Mouse (Mus musculus): ENCODE measurements around the gene Ppp4c. TPM values are rescaled to one million over a fixed set of nuclear protein-coding genes. Genes with fewer than 3 reads are reported as not detected.

The Ppp4c gene
- polyA plus RNA-seq, 1 experiment from 2014 or later, result 215 TPM

DNA sequence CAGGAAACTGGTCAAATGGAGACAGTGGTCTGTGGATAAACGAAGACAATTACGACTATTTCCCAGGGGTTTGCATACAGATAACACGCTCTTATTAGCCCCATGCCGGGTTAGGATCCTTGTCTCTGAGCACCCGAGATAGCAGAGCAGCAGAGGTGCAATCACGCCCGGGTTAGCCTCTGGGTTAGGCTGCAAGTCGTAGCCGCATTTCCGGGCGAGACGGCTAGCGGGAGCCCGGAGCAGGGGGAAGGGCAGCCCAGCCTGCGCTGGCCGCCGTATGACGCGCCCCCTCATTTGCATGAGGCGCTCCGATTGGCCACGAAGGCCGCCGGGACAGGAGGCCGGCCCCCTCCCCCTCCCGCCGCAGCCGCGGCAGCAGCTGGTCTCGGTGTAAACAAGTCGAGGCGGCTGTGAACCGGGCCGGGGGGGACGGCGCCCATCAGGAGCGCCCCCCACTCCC is 15.7 kb downstream of the Ppp4c start, which contains the start of gene Ypel3:
TSS of gene Ypel3 (plus strand) at position 358 of the 460 bp plus-strand sequence.
- Histone ChIP-seq H3K27ac (ENCODE audit: low read length) (peak within 1 kb of the TSS; percentile 92), H3K4me1 (ENCODE audit: control insufficient read depth, insufficient read depth, low read length) (peaks cover 41% of the 10 kb centered on the region), H3K27me3 (replicated peaks; ENCODE audit: control insufficient read depth, insufficient read depth, low read length) (no peaks in the 10 kb centered on the region), H3K4me3 (ENCODE audit: low read length) (peak within 1 kb of the TSS; percentile 67), H3K36me3 (ENCODE audit: control insufficient read depth, insufficient read depth, low read length) (no peaks in the 10 kb centered on the region; the same call in 1 of the 2 replicates), H3K9ac (ENCODE audit: low read depth, low read length) (peak within 1 kb of the TSS; percentile 87), H3K4me2 (ENCODE audit: low read depth, low read length) (peak within 1 kb of the TSS; percentile 88), H3K9me3 (ENCODE audit: control insufficient read depth, low read length) (no peaks in the 10 kb centered on the region)
- ATAC-seq, result peak; percentile 91
- WGBS, result under 1% methylated on average over 36 of the region's 37 CpGs

DNA sequence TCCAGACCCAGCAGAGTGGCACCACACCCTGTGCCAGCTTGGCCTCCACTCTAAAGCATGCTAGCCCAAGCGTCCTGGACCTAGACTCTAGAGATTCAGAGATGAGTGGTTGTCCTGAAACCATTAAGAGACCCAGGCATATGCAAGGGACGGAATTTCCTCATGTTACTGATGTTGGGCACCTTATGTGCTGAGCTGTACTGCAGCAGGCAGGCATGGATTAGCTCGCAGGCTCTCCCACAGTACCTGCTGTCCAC is 16.4 kb downstream of the Ppp4c start:
- H3K4me3 ChIP-seq (ENCODE audit: low read length), result peak overlapping the region; percentile 67; the same call in 1 of the 2 replicates
- no peaks in the 10 kb centered on the region for H3K27me3 ChIP-seq (replicated peaks; ENCODE audit: control insufficient read depth, insufficient read depth, low read length)
- H3K9ac ChIP-seq (ENCODE audit: low read depth, low read length), result peak overlapping the region; percentile 87
- no peaks in the 10 kb centered on the region; the same call in 1 of the 2 replicates for H3K36me3 ChIP-seq (ENCODE audit: control insufficient read depth, insufficient read depth, low read length)
- H3K4me2 ChIP-seq (ENCODE audit: low read depth, low read length), result peak overlapping the region; percentile 88
- no peaks in the 10 kb centered on the region for H3K9me3 ChIP-seq (ENCODE audit: control insufficient read depth, low read length)
- 42% methylated on average over 3 of the region's 3 CpGs for WGBS
- peak overlapping the region; percentile 92 for H3K27ac ChIP-seq (ENCODE audit: low read length)
- peaks cover 34% of the 10 kb centered on the region for H3K4me1 ChIP-seq (ENCODE audit: control insufficient read depth, insufficient read depth, low read length)
- ATAC-seq, result no peak

DNA sequence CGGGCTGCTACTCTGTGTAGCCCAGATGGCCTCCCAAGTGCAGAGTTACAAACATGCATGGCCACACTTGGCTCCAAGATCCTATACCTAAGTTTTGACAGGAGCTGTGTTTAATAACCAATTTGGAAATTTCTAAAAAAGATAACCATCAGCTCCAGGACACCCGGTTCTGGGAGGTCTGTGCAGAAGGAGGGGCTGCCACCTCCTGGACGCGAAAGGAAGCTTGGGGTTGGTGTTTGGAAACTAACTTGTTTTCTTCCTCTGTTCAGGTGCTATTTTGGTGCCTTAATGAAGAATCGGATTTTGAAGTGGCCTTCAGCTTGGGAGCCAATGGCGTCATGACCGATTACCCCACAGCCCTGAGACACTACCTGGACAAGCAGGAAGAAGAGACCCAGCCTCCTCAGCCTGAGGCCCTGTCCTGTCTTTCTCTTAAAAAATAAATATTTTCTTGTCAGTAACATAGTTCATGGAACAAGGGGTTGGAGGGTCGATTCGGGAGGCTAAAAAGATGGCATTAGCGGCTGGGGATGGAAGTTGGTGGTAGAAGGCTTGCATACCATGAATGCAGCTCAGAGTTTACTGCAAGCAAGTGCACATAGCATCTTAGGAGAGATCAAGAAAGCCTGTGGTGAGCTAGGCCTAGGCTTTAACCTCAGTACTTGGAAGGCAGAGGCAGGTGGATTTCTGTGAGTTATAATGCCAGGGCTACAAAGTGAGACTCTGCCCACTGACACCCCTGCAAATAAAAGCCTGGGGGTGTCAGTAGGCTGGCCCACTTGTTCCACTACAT is 16.9 kb downstream of the Ppp4c start:
- 79% methylated on average over 10 of the region's 10 CpGs for WGBS
- H3K36me3 ChIP-seq (ENCODE audit: control insufficient read depth, insufficient read depth, low read length), result no peaks in the 10 kb centered on the region; the same call in 1 of the 2 replicates

DNA sequence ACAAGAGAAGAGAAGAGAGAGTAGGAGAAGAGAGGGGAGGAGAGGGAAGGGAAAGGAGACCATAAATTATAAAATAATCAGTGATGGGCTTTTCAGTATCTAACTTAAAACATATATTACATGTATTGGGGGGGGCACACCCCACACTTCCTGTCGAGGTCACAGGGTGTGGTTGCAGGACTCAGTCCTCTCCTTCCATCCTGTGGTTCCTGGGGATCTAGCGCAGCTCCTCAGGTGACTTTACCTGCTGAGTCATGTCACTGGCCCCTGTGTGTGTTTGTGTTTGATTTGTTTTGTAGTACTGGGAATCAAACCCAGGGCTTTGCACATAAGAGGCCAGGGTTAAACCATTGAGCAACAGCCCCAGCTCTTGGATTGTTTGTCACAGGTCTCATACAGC is 17.8 kb downstream of the Ppp4c start:
- Histone ChIP-seq H3K4me2 (ENCODE audit: low read depth, low read length) (no peak overlapping the region), H3K27me3 (replicated peaks; ENCODE audit: control insufficient read depth, insufficient read depth, low read length) (no peaks in the 10 kb centered on the region), H3K9me3 (ENCODE audit: control insufficient read depth, low read length) (no peaks in the 10 kb centered on the region), H3K4me3 (ENCODE audit: low read length) (no peak overlapping the region), H3K36me3 (ENCODE audit: control insufficient read depth, insufficient read depth, low read length) (peaks cover 7% of the 10 kb centered on the region; the same call in 1 of the 2 replicates), H3K9ac (ENCODE audit: low read depth, low read length) (no peak overlapping the region), H3K27ac (ENCODE audit: low read length) (0 out of 2 replicates have a peak overlapping the region, but pooled peaks have one; percentile 7), H3K4me1 (ENCODE audit: control insufficient read depth, insufficient read depth, low read length) (peaks cover 24% of the 10 kb centered on the region)
- no peak for ATAC-seq
- 64% methylated on average over 2 of the region's 2 CpGs for WGBS

More for the DNA sequence above, 16.9 kb downstream of the Ppp4c start:
- ATAC-seq, result no peak
- no peak overlapping the region for H3K4me3 ChIP-seq (ENCODE audit: low read length)
- no peak overlapping the region; the same call in 1 of the 2 replicates for H3K9ac ChIP-seq (ENCODE audit: low read depth, low read length)
- peak overlapping the region; percentile 92; the same call in 1 of the 2 replicates for H3K27ac ChIP-seq (ENCODE audit: low read length)
- H3K4me2 ChIP-seq (ENCODE audit: low read depth, low read length), result no peak overlapping the region
- no peaks in the 10 kb centered on the region for H3K27me3 ChIP-seq (replicated peaks; ENCODE audit: control insufficient read depth, insufficient read depth, low read length)
- H3K9me3 ChIP-seq (ENCODE audit: control insufficient read depth, low read length), result no peaks in the 10 kb centered on the region
- H3K4me1 ChIP-seq (ENCODE audit: control insufficient read depth, insufficient read depth, low read length), result peaks cover 33% of the 10 kb centered on the region

DNA sequence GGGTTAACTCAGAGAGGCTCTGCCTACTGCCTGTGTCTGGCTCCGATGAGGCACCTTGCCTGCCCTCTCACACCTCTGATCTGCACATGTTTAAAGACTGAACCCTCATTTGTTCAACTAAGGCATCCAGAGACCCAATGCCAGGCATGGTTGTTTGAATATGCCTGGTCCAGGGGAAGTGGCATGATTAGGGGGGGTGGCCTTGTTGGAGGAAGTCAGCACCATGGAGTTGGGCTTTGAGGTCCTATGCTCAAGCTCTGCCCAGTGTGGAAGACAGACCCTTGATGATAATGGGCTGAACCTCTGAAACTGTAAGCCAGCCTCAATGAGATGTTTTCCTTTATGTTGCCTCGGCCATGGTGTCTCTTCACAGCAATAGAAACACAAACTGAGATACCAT is 18.9 kb downstream of the Ppp4c start:
- H3K27ac ChIP-seq (ENCODE audit: low read length), result no peak overlapping the region
- H3K9ac ChIP-seq (ENCODE audit: low read depth, low read length), result no peak overlapping the region
- H3K4me3 ChIP-seq (ENCODE audit: low read length), result no peak overlapping the region
- 65% methylated on average over 2 of the region's 2 CpGs for WGBS
- H3K9me3 ChIP-seq (ENCODE audit: control insufficient read depth, low read length), result no peaks in the 10 kb centered on the region
- H3K36me3 ChIP-seq (ENCODE audit: control insufficient read depth, insufficient read depth, low read length), result 0 out of 2 replicates have a peak, but pooled peaks cover 9% of the 10 kb centered on the region
- no peaks in the 10 kb centered on the region for H3K27me3 ChIP-seq (replicated peaks; ENCODE audit: control insufficient read depth, insufficient read depth, low read length)
- H3K4me1 ChIP-seq (ENCODE audit: control insufficient read depth, insufficient read depth, low read length), result peaks cover 20% of the 10 kb centered on the region
- ATAC-seq, result no peak
- H3K4me2 ChIP-seq (ENCODE audit: low read depth, low read length), result no peak overlapping the region

DNA sequence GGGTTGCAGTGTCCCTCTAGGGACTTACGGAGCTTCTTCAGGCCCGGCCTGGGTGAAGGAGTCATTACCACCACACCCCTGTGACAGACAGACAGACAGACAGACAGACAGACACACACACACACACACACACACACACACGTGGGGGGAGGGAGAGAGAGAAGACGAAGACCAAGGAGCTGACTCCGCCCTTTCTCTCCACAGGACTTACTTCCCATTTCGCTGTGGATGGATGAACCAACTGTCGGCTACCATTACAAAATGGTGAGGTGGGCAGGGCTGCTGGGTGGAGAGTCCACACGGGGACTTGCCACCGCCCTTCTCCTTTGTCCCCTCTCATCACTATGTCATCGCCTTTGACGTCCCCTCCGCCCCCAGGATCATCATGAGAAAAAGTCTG is 21.5 kb downstream of the Ppp4c start:
- Histone ChIP-seq H3K9me3 (ENCODE audit: control insufficient read depth, low read length) (no peaks in the 10 kb centered on the region), H3K9ac (ENCODE audit: low read depth, low read length) (no peak overlapping the region), H3K4me2 (ENCODE audit: low read depth, low read length) (no peak overlapping the region), H3K27ac (ENCODE audit: low read length) (no peak overlapping the region), H3K4me1 (ENCODE audit: control insufficient read depth, insufficient read depth, low read length) (peaks cover 10% of the 10 kb centered on the region), H3K36me3 (ENCODE audit: control insufficient read depth, insufficient read depth, low read length) (peaks cover 20% of the 10 kb centered on the region; the same call in 1 of the 2 replicates), H3K4me3 (ENCODE audit: low read length) (no peak overlapping the region), H3K27me3 (replicated peaks; ENCODE audit: control insufficient read depth, insufficient read depth, low read length) (no peaks in the 10 kb centered on the region)
- WGBS, result 76% methylated on average over 12 of the region's 12 CpGs
- no peak for ATAC-seq

DNA sequence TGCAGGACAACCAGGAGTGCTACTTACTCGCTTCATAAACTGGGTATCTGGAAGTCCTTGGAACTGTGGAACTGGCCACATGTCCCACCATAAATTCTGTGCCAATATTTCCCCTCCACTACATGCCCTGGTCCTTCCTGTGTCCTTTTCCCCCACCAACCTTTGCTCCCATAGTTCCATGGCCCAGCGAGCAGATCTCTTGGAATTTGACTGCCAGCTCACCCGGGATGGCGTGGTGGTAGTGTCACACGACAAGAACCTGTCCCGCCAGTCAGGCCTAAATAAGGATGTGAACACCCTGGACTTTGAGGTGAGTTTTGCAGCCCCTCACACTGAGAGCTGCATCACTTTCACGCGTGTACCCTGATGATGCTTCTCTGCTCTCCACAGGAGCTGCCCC is 25.3 kb downstream of the Ppp4c start:
- 88% methylated on average over 8 of the region's 8 CpGs for WGBS
- ATAC-seq, result no peak
- H3K9me3 ChIP-seq (ENCODE audit: control insufficient read depth, low read length), result no peaks in the 10 kb centered on the region
- peaks cover 23% of the 10 kb centered on the region for H3K4me1 ChIP-seq (ENCODE audit: control insufficient read depth, insufficient read depth, low read length)
- peaks cover 41% of the 10 kb centered on the region for H3K36me3 ChIP-seq (ENCODE audit: control insufficient read depth, insufficient read depth, low read length)
- H3K4me3 ChIP-seq (ENCODE audit: low read length), result no peak overlapping the region
- no peak overlapping the region for H3K27ac ChIP-seq (ENCODE audit: low read length)
- no peak overlapping the region for H3K9ac ChIP-seq (ENCODE audit: low read depth, low read length)
- H3K4me2 ChIP-seq (ENCODE audit: low read depth, low read length), result no peak overlapping the region
- no peaks in the 10 kb centered on the region for H3K27me3 ChIP-seq (replicated peaks; ENCODE audit: control insufficient read depth, insufficient read depth, low read length)

DNA sequence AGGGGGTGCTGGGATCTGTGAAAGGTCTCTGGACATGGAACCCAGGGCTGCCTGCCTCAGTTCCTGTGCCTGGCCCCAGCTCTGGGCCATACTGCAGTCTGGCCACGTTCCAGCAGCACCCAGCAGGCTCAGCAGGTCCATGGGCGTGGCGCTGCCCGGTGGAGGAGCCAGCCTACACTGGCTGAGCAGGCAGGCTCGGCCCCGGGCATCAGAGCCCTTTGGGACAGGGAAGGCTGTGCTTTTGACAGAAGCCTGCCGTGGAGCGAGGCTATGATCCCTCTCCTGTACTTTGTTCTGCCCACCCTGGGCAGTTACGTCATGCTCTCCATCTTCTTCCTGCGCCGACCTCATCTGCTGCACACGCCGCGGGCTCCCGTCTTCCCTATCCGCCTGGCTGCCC is 26.1 kb downstream of the Ppp4c start, which contains the start of gene Gdpd3:
TSS of gene Gdpd3 (plus strand) at position 134 of the 400 bp plus-strand sequence.
- Histone ChIP-seq H3K36me3 (ENCODE audit: control insufficient read depth, insufficient read depth, low read length) (peaks cover 41% of the 10 kb centered on the region), H3K4me1 (ENCODE audit: control insufficient read depth, insufficient read depth, low read length) (peaks cover 31% of the 10 kb centered on the region), H3K9me3 (ENCODE audit: control insufficient read depth, low read length) (no peaks in the 10 kb centered on the region), H3K27me3 (replicated peaks; ENCODE audit: control insufficient read depth, insufficient read depth, low read length) (no peaks in the 10 kb centered on the region), H3K9ac (ENCODE audit: low read depth, low read length) (peak within 1 kb of the TSS; percentile 24; the same call in 1 of the 2 replicates), H3K27ac (ENCODE audit: low read length) (no peak within 1 kb of the TSS; the same call in 1 of the 2 replicates), H3K4me3 (ENCODE audit: low read length) (no peak within 1 kb of the TSS), H3K4me2 (ENCODE audit: low read depth, low read length) (no peak within 1 kb of the TSS)
- ATAC-seq, result peak; percentile 54
- WGBS, result 83% methylated on average over 16 of the region's 16 CpGs

DNA sequence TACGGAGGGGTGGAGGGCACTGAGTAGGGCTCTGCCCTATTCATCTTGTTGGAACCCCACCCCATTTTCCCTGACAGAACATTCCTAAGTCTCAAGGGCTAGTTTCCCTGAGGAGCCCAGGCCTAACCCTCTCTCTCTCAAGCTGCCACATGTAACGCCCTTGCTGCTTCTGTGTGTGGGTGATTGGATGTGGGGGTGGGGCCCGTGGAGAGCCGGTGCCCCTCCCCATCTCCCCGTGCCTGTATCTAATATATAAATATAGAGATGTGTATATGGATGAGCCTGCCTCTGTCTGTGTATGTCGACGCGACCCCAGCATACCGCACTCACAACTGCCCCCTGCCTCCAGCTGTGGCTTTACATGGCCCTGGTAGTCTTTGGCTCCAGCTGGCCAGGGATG is 26.8 kb downstream of the Ppp4c start:
- 72% methylated on average over 9 of the region's 9 CpGs for WGBS
- Histone ChIP-seq H3K9ac (ENCODE audit: low read depth, low read length) (no peak overlapping the region), H3K4me1 (ENCODE audit: control insufficient read depth, insufficient read depth, low read length) (peaks cover 38% of the 10 kb centered on the region), H3K4me2 (ENCODE audit: low read depth, low read length) (no peak overlapping the region), H3K36me3 (ENCODE audit: control insufficient read depth, insufficient read depth, low read length) (peaks cover 41% of the 10 kb centered on the region), H3K9me3 (ENCODE audit: control insufficient read depth, low read length) (no peaks in the 10 kb centered on the region), H3K4me3 (ENCODE audit: low read length) (no peak overlapping the region), H3K27me3 (replicated peaks; ENCODE audit: control insufficient read depth, insufficient read depth, low read length) (no peaks in the 10 kb centered on the region), H3K27ac (ENCODE audit: low read length) (no peak overlapping the region; the same call in 1 of the 2 replicates)
- ATAC-seq, result no peak

Measured in intestine, embryonic 16.5 days (tissue).